Mouse (Mus musculus) right cerebral cortex, postnatal 10 days (tissue): ENCODE data around the gene Lypd5.
A peak's percentile ranks its signal among the peaks of the same experiment; 100 is the strongest.

Source experiments
- DNase-seq, 2 experiments: peaks; one replicate each; pipeline ENCODE4 v3.0.0; 2021; ENCODE audit warnings: low spot score in 2 of 2

The Lypd5 gene

DNA sequence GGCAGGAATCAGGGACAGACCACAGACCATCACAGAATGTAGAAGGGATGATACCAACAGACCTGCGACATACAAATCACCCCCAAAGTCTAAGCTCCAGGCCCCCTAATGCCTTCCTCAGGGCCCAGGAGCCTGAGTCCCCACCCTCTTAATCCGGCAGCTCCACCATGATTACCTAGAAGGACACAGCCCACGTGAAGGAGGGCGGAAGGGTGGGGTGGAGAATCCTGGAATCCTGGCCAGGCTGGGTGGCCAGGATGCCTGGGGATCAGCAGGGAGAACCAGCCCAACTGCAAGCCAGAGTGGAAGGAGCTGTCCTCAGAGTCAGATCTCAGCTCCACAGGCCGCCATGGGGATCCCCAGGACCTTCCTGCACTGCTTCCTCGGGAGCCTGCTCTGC lies at the start of gene Lypd5:
Gene Lypd5, plus strand, starts transcription at position 301 of the 400 bp plus-strand sequence.
- DNase-seq = no peak

DNA sequence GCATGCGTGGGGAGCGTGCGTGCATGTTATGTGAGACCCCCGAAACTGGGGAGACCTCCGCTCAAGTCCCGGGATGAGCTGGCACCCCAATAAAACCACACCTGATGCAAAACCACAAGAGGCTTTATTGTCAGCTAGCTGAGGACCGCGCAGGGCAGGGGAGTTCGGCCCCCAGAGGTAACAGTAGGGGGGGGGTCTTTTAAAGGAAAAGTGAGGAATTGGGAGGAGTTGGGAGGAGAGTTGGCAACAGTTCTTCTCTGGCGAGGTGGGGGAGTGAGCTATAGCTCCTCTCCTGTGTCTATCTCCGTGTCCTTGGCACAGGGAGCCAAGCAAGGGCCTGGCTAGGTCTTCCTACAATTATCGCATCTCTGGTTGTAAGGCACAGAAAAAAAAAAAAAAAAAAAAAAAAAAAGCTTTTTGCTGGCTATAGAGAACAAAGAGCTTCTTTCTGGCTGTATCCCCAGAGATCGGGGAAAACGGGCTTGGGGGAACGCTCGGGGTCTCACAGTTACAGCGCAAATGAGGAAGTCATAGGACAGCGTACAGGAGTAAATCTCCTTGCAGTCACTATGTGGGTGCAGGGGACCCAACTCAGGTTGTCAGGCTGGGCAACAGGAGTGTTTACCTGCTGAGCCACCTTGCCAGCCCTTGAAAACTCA lies 49.0 kb upstream of the Lypd5 start:
- peak; percentile 48 to 58 for DNase-seq

DNA sequence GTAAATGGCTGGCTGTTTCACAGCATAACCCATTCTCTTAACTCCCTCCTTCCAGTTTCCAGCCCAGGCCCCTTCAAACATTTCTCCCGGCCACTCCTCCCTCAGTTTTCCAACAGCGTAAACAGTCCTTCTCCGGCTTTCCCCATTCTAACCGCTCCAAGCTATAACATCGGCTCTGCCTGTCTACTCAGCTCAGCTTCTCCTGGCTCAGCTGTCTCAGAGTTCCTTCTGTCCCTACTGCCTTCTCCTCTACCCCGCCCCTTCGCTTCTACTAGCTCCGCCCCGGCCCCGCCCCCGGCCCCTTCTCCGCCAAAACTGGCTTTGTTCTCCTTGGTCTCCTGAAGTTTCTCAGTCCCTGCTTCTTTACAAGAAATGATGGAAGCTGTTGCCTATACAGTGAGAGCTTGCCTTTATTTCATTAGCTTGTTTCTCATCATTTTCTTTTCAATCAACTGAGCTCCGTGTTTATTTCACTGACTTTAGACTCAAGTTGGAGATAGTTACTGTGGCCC lies 48.2 kb upstream of the Lypd5 start, which contains the start of gene Zfp61:
Gene Zfp61, minus strand, starts transcription at position 462 of the 512 bp plus-strand sequence.
- DNase-seq = no peak

DNA sequence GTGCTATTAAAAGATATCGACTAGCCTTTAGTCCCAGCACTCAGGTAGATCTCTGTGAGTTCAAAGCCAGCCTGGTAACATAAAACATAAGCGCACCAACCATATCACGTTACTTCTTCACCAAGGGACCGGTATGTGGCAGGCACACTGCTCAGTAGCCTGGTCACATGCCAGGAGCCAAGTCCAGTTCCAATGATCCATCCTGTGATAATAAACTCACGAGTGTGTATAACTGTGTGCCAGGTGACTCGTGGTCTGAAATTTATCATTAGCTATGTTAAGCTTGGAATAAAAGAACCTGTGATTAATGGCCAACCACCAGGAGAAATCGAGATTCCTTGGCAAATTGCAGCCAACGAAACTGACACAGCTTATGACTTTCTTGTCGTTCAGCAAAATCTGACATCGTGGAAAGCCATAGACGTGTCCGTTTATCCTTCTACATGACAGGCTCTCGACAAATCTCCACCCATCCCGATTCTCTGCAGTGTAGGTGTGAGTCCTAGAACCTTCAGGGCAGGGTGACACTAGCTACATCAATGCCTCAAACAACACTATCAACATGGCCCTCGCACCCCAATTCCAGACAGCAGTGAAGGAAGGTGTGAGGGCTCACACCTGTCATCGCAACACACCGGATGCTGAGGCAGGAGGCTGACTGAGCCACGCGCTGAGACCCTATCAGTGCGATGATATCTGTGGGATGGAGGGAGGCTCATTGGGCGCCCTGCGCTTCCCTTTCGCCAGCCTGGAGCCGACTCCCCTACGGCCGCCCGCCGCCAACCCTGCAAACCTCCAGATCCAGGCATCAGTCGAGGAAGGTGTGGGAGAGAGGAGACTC lies 33.0 kb upstream of the Lypd5 start:
- no peak for DNase-seq

DNA sequence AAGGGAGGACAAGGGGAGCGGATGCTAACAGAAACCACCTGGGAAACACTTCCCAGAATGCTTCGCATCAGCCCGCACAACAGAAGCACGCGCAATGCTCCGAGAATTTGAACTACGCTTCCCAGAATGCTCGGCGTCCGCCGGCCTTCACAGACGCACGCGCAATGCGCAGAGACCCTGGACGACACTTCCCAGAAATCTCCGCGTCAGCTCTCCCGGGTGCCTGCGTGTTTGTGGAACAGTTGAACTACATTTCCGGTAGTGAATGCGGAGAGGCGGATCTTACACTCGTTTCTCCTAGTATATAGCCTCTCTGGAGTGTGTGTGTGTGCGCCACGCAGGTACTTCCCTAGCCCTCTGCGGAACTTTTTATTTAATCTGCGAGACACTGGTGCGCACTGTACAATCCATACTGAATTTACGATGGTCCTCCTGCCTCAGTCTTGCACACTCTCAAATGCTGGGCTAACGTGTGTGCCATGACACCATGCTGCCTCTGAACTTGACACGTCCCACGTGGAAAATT lies 32.4 kb upstream of the Lypd5 start, which contains the start of gene Zfp94:
Gene Zfp94, minus strand, starts transcription at position 100 of the 526 bp plus-strand sequence.
- DNase-seq = peak; percentile 98

DNA sequence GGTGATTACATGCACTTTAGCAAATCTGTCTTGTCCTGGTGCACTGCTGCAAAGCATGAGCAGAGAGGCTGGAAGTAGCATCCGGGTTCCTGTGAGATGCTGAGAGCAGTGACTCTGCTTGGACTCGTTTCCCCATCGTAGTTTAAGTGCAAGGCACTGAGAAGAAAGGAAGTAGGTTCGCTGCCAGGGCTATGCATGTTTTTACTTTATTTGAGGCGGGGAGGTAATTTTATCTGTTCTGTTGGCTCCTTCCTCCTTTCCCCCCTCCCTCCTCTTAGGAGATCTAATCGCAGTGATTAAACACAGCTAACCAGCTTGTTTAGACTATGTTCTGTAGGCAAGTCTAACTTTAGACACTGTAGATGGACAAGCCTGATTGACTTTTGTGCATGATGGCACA lies 30.1 kb upstream of the Lypd5 start:
- DNase-seq = no peak

DNA sequence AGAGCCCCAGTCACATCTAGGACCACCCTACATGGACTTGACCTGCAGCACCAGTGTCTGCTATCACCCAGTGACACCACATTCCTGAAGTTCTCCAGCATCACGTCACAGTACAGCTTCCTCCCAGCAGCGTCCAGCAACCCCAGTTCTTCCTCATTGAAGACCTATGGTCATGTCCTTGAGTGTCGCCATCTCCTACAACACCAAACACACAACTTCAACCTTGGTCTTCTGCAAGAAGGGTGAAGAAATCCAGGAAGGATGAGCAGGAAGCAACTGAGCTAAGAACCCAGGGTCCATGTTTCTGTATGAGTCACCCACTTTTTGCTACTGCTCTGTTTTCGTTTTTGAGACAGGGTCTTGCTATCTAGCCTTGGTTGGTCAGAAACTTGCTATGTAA lies 26.4 kb upstream of the Lypd5 start:
- DNase-seq = no peak

DNA sequence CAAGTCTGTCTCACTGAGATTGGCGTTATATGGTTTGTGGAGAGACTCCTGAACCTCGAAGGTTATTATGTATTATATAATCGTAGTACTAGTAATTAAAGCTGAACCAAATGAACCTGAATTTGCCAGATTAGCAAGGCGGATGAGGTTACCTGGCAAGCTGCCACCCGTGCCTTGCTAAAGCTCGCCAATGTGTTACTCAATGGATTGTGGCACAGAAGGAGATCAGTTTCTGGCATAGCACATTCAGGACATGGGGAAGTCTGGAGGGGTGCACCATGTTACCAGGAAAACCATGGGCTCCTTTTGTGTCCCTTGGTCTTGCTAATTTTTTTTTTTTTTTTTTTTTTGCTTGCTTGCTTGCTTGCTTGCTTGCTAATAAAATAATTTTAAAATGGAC lies 23.8 kb upstream of the Lypd5 start:
- DNase-seq = peak; percentile 59 to 62

DNA sequence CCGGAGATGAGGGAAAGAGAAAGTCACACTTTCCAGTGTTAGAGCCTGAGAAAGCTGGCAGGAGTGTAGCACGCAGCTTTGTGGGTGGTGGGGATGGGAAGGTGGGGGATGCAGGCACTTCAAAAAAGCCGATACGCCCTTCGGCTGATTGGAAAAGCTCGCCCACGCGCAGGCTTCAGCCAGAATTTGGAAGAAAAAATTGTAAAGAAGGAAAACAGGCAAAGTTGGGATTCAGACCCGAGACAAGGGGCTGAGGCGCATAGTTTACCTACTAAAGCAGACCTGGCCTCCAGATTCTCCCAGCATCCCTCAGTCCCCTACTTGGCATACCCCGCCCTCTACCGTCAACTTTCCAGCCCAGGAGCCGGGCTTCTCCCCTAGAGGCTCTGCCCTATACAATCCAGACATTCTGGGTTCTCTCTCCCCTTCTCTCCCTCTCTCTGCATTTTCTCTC lies 23.3 kb upstream of the Lypd5 start:
- DNase-seq = peak; percentile 74 to 75

DNA sequence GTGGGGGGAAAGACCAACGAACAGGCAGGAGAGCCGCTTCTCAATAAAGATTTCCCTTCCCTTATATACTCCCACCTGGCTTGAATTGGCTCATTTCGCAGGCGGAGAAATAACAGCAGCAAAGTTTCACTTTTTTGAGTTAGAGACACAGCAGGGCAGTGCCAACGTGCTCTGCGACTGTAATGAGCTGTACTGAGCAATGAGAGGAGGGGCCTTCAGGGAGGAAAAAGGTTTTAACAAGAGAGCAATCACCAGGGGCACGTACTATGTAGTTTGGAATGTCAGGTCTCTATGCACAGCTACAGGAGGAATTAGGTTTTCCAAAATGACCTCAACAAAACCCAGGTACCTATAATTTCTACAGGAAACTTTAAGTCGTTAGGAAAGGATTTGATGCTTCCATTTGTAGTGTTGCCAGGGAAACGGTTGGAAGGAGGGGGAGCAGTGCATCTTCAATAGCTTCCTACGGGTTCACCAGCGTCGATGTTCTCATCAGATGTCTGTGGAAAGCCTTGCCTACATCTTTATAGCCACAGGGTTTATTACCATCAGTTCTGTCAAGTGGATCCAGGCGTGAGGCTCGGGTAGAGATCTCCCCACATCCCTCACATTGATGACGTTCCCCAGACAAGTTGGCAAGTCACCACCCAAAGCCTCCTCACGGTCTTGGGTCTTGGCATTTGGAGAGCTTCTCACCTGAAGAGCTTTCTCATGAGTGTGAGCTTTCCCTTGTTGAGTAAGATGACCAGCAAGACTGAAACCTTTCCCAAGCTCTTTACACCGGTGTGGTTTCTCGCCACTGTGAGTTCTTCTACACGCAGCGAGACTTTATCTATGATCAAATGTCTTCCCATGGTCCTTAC lies 22.5 kb upstream of the Lypd5 start:
- peak; percentile 40 to 55 for DNase-seq

DNA sequence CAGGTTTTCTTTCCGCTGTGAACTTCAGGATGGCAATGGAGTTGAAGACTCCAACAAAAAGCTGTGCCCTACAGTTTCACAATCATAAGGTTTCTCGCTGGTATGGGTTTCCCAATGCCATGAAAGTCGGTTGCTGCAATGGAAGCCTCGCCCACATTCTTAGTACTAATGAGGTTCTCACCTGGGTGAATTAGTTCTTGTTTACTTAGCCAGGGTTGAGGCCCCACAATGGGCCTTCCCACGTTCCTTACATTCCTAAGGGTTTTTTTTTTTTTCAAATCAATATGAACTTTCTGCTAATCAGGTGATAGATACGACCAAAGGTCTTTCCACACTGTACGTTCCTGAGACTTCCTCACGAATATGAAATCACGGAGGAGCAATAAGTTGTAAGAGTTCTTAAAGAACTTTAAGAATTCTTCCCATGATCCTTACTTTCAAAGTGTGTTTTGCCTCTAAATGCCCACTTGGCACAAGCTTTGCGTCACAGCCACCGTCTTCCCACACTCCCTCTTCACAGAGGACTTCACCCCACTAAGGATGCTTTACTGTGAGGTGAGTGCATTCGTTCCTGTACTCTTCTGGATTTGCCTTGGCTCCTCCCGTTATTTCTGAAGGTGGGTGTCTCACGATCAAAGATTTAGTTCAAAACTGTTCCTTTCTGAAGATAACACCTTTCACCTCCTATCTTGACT lies 21.6 kb upstream of the Lypd5 start:
- no peak for DNase-seq

DNA sequence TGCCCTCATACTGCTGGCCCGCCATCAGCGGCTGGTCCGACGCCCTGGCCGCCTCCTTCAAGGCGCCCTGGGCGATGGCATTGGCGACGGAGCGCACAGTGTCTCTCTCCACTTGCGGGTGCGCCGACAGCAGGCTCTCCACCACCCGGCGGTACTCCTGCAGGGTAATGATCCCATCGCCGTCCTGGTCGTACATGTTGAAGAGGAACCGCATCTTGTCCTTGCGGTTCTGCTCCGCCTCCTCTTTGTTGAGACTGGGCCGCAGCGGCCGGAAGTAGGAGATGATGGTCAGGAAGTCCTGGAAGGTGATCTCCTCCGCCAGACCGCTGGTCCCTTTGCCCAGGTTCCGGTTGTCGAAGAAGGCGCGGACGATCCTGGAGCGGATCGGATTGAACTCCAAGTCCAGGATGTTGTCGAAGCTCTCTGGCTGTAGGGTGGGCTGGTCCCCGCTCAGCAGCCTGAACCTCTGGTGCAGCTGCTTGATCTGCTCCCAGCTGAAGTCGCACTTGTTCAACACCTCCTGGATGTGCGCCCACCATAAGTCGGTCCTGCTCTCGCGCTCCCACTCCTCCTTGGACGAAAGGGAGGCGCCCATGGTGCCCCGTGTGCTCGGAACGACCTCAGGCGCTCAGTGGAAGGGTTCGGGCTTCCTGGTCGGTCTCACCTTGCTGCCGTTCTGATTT lies 15.6 kb upstream of the Lypd5 start, which contains the start of gene Tescl:
Gene Tescl, minus strand, starts transcription at position 633 of the 683 bp plus-strand sequence.
- no peak for DNase-seq

DNA sequence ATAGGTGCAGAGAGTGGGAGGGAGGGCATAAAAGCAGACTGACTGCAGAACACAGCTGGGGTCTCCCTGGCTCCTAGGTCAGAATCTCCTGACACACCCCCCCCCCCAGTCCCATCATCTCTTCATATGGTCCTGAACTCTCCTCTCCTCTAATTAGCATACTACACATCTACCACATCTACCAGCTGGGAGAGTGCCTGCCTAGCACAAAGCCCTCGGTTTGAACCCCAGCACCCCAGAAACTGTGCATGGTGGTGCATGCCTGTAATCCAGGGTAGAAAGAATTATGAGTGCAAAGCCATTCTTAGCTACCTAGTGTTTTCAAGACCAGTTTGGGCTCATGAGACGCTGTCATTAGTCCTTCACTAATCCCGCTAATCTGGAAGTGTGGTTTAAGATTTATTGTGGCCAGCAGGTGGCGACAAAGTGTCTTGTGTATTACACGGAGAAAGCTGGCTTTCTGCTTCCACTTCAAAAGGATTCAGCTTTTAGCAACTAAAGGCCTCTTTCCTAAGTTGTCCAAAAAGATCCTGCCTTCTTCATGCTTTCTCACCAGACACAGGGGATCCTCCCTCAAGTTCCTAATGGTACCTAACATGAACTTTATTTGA lies 13.2 kb upstream of the Lypd5 start:
- peak; percentile 83 to 86 for DNase-seq

DNA sequence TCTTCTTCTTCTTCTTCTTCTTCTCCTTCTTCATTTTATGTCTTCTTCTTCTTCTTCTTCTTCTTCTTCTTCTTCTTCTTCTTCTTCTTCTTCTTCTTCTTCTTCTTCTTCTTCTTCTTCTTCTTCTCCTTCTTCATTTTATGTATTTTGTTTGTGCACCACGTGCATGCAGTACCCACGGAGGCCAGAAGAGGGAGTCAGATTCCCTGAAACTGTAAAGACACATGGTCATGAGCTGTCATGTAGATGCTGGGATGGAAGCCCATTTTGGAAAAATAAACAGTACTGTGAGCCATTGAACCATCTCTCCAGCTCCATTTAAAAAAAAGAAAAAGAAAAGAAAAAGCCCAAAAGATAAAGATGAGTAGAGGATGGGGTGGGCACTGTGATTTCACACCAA lies 10.8 kb upstream of the Lypd5 start:
- no peak for DNase-seq

DNA sequence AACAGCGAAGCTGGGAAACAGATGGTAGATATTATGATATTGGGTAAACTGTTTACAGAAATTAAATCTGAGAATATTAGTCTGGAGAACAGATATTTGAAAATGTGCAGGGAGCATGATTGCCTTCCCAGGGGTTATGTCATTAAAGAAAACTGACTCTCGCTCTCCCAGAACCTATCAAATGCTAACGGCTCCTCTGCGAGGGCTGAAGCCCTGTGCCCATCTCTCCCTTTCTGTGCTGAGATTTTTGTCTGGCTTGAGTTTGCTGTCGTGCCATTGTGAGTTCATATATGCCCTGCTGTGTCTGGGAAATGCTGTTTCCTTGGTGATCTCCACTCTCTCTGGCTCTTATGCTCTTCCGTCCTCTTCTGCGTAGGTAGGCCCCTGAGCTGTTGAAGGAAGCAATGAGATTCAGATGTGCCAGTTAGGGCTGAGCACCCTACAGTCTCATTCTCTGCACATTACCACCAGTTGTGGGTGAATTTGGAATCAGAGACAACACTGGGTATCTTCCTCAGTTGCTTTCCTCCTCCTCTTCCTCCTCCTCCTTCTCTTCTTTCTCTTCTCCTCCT lies 5.2 kb upstream of the Lypd5 start:
- no peak for DNase-seq

DNA sequence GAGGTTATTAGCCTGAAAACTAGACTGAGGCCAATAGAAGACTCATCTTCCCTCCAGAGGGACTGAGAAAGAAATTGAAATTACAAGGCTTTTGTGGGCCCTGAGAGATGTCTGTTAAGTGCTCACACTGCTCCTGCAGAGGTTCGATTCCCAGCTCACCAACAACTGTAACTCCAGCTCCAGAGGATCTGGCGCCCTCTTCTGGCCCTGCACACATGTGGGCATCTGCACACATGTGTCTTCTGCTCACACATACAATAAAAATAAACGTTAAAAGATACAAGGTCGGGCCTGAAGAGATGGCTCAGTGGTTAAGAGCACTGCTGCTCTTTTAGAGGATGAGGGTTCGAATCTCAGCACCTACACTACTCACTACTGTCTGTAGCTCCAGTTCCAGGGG lies 2.6 kb upstream of the Lypd5 start:
- no peak for DNase-seq

DNA sequence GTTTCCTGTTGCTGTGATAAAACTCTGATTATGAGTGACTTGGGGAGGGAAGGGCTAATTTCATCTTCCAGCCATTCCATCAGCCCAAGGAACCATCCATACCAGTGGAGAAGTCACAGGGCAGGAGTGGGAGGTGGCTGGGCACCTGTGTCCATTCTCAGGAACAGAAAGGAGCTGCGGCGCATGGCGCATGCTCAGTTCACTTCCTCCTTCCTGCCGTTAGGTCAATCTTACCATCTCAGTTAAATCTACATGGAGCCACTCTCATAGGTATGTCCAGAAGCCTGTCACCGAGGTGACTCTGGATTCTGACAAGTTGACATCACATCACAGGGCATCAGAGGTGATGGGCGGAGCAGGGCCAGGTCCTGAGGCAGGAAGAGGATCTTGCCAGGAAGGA lies 6.7 kb downstream of the Lypd5 start:
- no peak for DNase-seq

DNA sequence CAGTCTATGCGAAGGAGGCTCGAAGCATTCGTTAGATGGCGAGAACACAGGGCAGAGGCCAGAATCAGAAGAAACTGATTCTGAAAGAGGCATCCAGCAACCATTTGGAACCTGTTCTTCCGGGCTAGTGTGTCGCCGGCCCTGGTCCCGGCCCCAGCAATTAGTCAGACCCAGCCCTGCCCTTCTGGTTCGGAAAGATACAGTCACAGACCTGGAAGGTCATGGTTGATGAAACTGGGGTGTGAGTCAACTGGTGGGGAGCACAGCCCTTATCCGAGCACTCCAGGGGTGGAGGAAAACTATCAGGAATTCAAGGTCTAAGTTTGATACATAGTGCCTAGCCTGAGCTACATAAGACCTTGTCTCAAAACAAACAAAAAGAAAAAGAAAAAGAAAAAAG lies 7.1 kb downstream of the Lypd5 start:
- DNase-seq = no peak

DNA sequence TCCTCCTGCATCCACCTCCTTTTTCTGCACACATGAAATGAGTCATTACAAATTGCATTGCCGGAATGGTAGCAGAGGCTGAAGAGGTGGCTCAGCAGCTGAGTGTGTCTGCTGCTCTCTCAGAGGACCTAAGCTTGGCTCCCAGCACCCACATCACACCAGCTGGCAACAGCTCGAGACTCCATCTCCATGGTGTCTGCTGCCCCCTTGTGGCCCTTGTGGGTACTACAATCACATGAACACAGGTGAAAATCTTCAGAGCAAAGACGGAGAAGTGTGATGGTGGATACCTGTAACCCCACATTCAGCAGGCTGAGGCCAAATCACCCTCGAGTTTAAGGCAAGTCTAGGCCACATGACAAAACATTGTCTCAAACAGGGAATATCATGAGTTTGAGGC lies 8.9 kb downstream of the Lypd5 start:
- DNase-seq = no peak
